Mouse (Mus musculus) kidney, postnatal 10 days (tissue): ENCODE results near the gene 4930404N11Rik.

Source experiments
- DNase-seq: peaks from one replicate; pipeline ENCODE4 v3.0.0; 2021; ENCODE audit warnings: mixed read lengths

The 4930404N11Rik gene

GRCm38 (mm10) chr10:81365672-81366476 is at the start of gene 4930404N11Rik:
TSS of gene 4930404N11Rik (minus strand) at chr10:81365816.
- DNase-seq: no peak

GRCm38 (mm10) chr10:81415146-81415545 is 49.5 kb upstream of the 4930404N11Rik start:
- no peak for DNase-seq

- peak; percentile 78 for DNase-seq
These were observed 49.1 kb upstream of the 4930404N11Rik start for GRCm38 (mm10) chr10:81414682-81415081.

- DNase-seq: peak; percentile 96
These were observed 48.0 kb upstream of the 4930404N11Rik start for GRCm38 (mm10) chr10:81413310-81414261.

- DNase-seq: no peak
These were observed 47.1 kb upstream of the 4930404N11Rik start for GRCm38 (mm10) chr10:81412586-81413309.

GRCm38 (mm10) chr10:81411471-81412400 is 46.1 kb upstream of the 4930404N11Rik start:
- DNase-seq: peak; percentile 91

- DNase-seq: peak; percentile 71
These were observed 45.4 kb upstream of the 4930404N11Rik start for GRCm38 (mm10) chr10:81410981-81411380.

- no peak for DNase-seq
These were observed 44.7 kb upstream of the 4930404N11Rik start for GRCm38 (mm10) chr10:81410350-81410749.

GRCm38 (mm10) chr10:81409330-81409729 is 43.7 kb upstream of the 4930404N11Rik start:
- DNase-seq: no peak

GRCm38 (mm10) chr10:81408871-81409291 is 43.3 kb upstream of the 4930404N11Rik start:
- DNase-seq: peak; percentile 94

- DNase-seq: no peak
These were observed 42.8 kb upstream of the 4930404N11Rik start for GRCm38 (mm10) chr10:81408424-81408729.

GRCm38 (mm10) chr10:81407539-81408423 is 42.2 kb upstream of the 4930404N11Rik start:
- DNase-seq: peak; percentile 87

- no peak for DNase-seq
These were observed 41.2 kb upstream of the 4930404N11Rik start for GRCm38 (mm10) chr10:81406504-81407440.

GRCm38 (mm10) chr10:81405588-81406201 is 40.1 kb upstream of the 4930404N11Rik start:
- peak; percentile 80 for DNase-seq

- DNase-seq: peak; percentile 68
These were observed 39.1 kb upstream of the 4930404N11Rik start for GRCm38 (mm10) chr10:81404720-81405119.

GRCm38 (mm10) chr10:81404082-81404481 is 38.5 kb upstream of the 4930404N11Rik start:
- peak; percentile 67 for DNase-seq

GRCm38 (mm10) chr10:81403511-81403910 is 37.9 kb upstream of the 4930404N11Rik start:
- no peak for DNase-seq

GRCm38 (mm10) chr10:81402227-81402765 is 36.7 kb upstream of the 4930404N11Rik start:
- no peak for DNase-seq
